Mouse (Mus musculus) midbrain, embryonic 12.5 days (tissue): ENCODE measurements around the gene Hoxb6. TPM values are rescaled to one million over a fixed set of nuclear protein-coding genes. Genes with fewer than 3 reads are reported as not detected.

ENCODE experiments used
- ATAC-seq: fragments of 200-750 bp; cut with Nextera tagmentation; 2 replicates; pipeline ENCODE4 v1.8.0; 2017; ENCODE audit warnings: low read depth, moderate TSS enrichment, moderate library complexity; ENCODE audit not compliant: low FRiP score
- H3K27ac ChIP-seq: fragments of 300-500 bp; sonication (generic); replicated peaks from 2 replicates; pipeline ENCODE4 v1.5.1; 2016; ENCODE audit warnings: mild to moderate bottlenecking
- H3K27me3 ChIP-seq: fragments of 300-500 bp; sonication (generic); 2 replicates; pipeline ENCODE4 v1.6.1; 2016; ENCODE audit warnings: mild to moderate bottlenecking
- H3K36me3 ChIP-seq: fragments of 300-500 bp; sonication (generic); 2 replicates; pipeline ENCODE4 v1.6.1; 2016
- H3K4me1 ChIP-seq: fragments of 300-500 bp; sonication (generic); 2 replicates; pipeline ENCODE4 v1.6.1; 2016
- H3K4me2 ChIP-seq: fragments of 300-500 bp; sonication (generic); replicated peaks from 2 replicates; pipeline ENCODE4 v1.6.1; 2016; ENCODE audit warnings: mild to moderate bottlenecking, moderate library complexity
- H3K4me3 ChIP-seq: fragments of 300-500 bp; sonication (generic); 2 replicates; pipeline ENCODE4 v1.5.1; 2016; ENCODE audit warnings: mild to moderate bottlenecking
- H3K9ac ChIP-seq: fragments of 300-500 bp; sonication (generic); replicated peaks from 2 replicates; pipeline ENCODE4 v1.6.1; 2016; ENCODE audit warnings: mild to moderate bottlenecking, moderate library complexity
- H3K9me3 ChIP-seq: fragments of 300-500 bp; sonication (generic); 2 replicates; pipeline ENCODE4 v1.6.1; 2016; ENCODE audit warnings: mild to moderate bottlenecking
- WGBS: fragments of 180-500 bp; shearing (Covaris S2); methylation state at CpG from one replicate; pipeline ENCODE4 v1.1.7; 2016; 5-methylcytosine and 5-hydroxymethylcytosine counted together
- polyA plus RNA-seq: library from polyadenylated mRNA; unstranded; fragments of >200 nt; fragmentation: Nextera tagmentation; extraction: Ambion mirVana; gene quantifications from 2 replicates; pipeline ENCODE4 v1.2.1, GENCODE M21; 2016

Hoxb6 gene
- polyA plus RNA-seq, 1 experiment from 2014 or later: not detected

DNA sequence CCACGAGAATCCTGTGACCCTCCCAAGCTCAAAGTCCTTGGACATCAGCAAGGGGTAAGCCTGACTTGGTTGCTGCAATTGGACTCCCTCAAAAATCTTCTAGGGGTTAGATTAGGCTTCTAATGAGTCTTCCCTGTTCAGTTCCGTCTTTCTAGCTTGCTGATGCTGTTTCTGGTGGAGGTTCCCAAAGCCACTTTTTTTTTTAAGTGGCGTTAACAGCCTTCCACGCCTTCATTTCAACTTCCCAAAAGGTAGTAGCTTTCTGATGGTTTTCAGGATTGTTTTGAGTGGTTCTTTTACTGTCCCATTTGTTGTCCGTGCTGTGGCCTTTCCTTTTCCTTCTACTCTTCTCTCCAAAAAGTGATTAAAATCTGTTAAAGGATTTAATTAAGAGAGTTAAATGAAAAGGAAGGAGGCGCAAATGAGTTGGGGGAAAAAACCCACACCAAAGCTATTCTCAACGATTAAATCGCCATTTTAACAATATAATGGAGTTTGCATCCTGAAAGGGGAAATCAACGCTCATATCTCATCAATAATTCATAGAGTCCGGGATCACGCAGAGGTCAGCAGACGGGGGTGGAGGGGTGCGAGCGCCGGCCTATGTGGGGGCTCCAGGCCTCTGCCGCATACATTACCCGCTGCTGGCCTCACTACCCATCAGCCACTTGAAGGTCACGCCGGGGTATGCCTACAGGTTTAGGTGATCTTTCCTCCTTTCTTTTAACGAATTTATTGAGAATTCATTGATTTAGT, 18.1 kb downstream of the Hoxb6 start:
- Histone ChIP-seq H3K4me3 (no peak overlapping the region), H3K27me3 (peaks cover 100% of the 10 kb centered on the region), H3K36me3 (no peaks in the 10 kb centered on the region), H3K9me3 (no peaks in the 10 kb centered on the region), H3K4me2 (no peak overlapping the region), H3K27ac (no peak overlapping the region), H3K9ac (no peak overlapping the region), H3K4me1 (peaks cover 3% of the 10 kb centered on the region; the same call in 1 of the 2 replicates)
- no peak for ATAC-seq
- WGBS: 3% methylated on average over 20 of the region's 20 CpGs

GRCm38 (mm10) chr11:96311097-96311496, 18.8 kb downstream of the Hoxb6 start:
- no peak for ATAC-seq
- Histone ChIP-seq H3K27ac (no peak overlapping the region), H3K9ac (no peak overlapping the region), H3K27me3 (peaks cover 100% of the 10 kb centered on the region), H3K4me3 (no peak overlapping the region), H3K4me2 (no peak overlapping the region), H3K9me3 (no peaks in the 10 kb centered on the region), H3K36me3 (no peaks in the 10 kb centered on the region), H3K4me1 (peaks cover 3% of the 10 kb centered on the region; the same call in 1 of the 2 replicates)
- WGBS: 4% methylated on average over 6 of the region's 6 CpGs

- H3K27ac ChIP-seq: no peak overlapping the region
- H3K4me2 ChIP-seq: no peak overlapping the region
- no peak overlapping the region for H3K4me3 ChIP-seq
- ATAC-seq: no peak
- WGBS: 2% methylated on average over 31 of the region's 31 CpGs
- H3K9me3 ChIP-seq: no peaks in the 10 kb centered on the region
- H3K4me1 ChIP-seq: peaks cover 3% of the 10 kb centered on the region; the same call in 1 of the 2 replicates
- H3K9ac ChIP-seq: no peak overlapping the region
- H3K27me3 ChIP-seq: peaks cover 100% of the 10 kb centered on the region
- no peaks in the 10 kb centered on the region for H3K36me3 ChIP-seq
These were observed 19.5 kb downstream of the Hoxb6 start for GRCm38 (mm10) chr11:96311520-96312417.

- H3K4me3 ChIP-seq: no peak overlapping the region
- no peak overlapping the region for H3K4me2 ChIP-seq
- no peak overlapping the region for H3K27ac ChIP-seq
- 19% methylated on average over 2 of the region's 2 CpGs for WGBS
- H3K27me3 ChIP-seq: peaks cover 100% of the 10 kb centered on the region
- no peaks in the 10 kb centered on the region for H3K9me3 ChIP-seq
- H3K36me3 ChIP-seq: no peaks in the 10 kb centered on the region
- H3K4me1 ChIP-seq: peaks cover 3% of the 10 kb centered on the region; the same call in 1 of the 2 replicates
- H3K9ac ChIP-seq: no peak overlapping the region
- ATAC-seq: no peak
These were observed 20.9 kb downstream of the Hoxb6 start for GRCm38 (mm10) chr11:96313134-96313533.

- Histone ChIP-seq H3K4me3 (no peak overlapping the region), H3K9ac (no peak overlapping the region), H3K27ac (no peak overlapping the region), H3K27me3 (peaks cover 100% of the 10 kb centered on the region), H3K4me1 (peaks cover 9% of the 10 kb centered on the region), H3K4me2 (no peak overlapping the region), H3K36me3 (no peaks in the 10 kb centered on the region), H3K9me3 (no peaks in the 10 kb centered on the region)
- WGBS: 3% methylated on average over 12 of the region's 12 CpGs
- ATAC-seq: no peak
These were observed 21.6 kb downstream of the Hoxb6 start for GRCm38 (mm10) chr11:96313806-96314428.

- Histone ChIP-seq H3K4me2 (no peak overlapping the region), H3K27ac (no peak overlapping the region), H3K4me3 (no peak overlapping the region), H3K9ac (no peak overlapping the region), H3K27me3 (peaks cover 100% of the 10 kb centered on the region), H3K36me3 (no peaks in the 10 kb centered on the region), H3K4me1 (peaks cover 12% of the 10 kb centered on the region), H3K9me3 (no peaks in the 10 kb centered on the region)
- under 1% methylated on average over 34 of the region's 34 CpGs for WGBS
- ATAC-seq: no peak
These were observed 22.5 kb downstream of the Hoxb6 start for GRCm38 (mm10) chr11:96314671-96315343.

- H3K4me3 ChIP-seq: no peak overlapping the region
- WGBS: 3% methylated on average over 5 of the region's 5 CpGs
- H3K36me3 ChIP-seq: no peaks in the 10 kb centered on the region
- peaks cover 100% of the 10 kb centered on the region for H3K27me3 ChIP-seq
- ATAC-seq: no peak
- H3K9ac ChIP-seq: no peak overlapping the region
- no peak overlapping the region for H3K4me2 ChIP-seq
- H3K27ac ChIP-seq: no peak overlapping the region
- H3K9me3 ChIP-seq: no peaks in the 10 kb centered on the region
- peaks cover 12% of the 10 kb centered on the region for H3K4me1 ChIP-seq
These were observed 23.0 kb downstream of the Hoxb6 start for GRCm38 (mm10) chr11:96315344-96315681.

DNA sequence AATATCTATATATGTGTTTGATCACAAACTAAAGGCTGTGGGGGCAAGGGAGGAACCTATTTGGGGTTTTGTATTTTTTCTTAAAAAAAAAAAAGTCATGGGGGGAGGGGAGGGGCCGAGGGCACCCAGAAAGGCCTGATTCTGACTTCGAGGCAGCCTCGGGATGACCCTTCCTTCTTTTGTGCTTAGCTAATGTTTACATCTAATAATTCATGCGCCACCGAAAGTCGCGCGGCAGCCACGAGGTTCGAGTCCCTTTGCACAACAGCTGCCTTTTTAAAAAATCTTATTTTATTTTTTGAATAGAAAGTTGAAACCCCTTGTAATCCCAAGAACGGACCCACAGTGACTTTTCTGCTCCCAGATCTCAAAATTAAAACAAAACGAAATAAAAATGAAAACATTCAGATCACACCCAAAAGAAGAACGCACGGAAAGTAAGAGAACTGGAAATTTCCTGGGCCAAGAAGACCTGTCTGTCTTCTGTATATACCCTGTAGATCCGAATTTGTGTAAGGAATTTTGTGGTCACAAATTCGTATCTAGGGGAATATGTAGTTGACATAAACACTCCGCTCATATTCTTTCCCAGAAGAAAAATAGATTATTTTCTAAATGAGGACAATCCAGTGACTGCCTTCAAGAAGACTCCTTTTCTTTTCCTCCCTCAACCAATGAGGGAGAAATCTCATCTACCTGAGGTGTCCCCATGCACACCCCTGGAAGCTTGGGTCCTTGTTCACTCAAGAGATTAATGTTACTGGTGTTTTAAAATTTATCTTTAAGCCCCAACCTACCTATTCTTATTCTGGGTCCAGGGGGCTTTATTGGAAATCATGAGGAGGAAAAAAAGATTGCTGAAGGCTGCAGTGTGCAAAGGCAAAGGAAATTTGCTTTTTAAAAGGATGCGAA, 24.7 kb downstream of the Hoxb6 start:
- no peak overlapping the region for H3K9ac ChIP-seq
- no peak overlapping the region for H3K4me3 ChIP-seq
- H3K27me3 ChIP-seq: peaks cover 100% of the 10 kb centered on the region
- H3K4me1 ChIP-seq: peaks cover 12% of the 10 kb centered on the region
- H3K4me2 ChIP-seq: no peak overlapping the region
- no peaks in the 10 kb centered on the region for H3K36me3 ChIP-seq
- no peak for ATAC-seq
- WGBS: 7% methylated on average over 18 of the region's 18 CpGs
- no peaks in the 10 kb centered on the region for H3K9me3 ChIP-seq
- H3K27ac ChIP-seq: no peak overlapping the region

- H3K27ac ChIP-seq: no peak within 1 kb of the TSS
These were observed 25.5 kb downstream of the Hoxb6 start, which contains the start of gene Hoxb4 for GRCm38 (mm10) chr11:96317608-96318367. Gene Hoxb4, plus strand, starts transcription at chr11:96318267.

DNA sequence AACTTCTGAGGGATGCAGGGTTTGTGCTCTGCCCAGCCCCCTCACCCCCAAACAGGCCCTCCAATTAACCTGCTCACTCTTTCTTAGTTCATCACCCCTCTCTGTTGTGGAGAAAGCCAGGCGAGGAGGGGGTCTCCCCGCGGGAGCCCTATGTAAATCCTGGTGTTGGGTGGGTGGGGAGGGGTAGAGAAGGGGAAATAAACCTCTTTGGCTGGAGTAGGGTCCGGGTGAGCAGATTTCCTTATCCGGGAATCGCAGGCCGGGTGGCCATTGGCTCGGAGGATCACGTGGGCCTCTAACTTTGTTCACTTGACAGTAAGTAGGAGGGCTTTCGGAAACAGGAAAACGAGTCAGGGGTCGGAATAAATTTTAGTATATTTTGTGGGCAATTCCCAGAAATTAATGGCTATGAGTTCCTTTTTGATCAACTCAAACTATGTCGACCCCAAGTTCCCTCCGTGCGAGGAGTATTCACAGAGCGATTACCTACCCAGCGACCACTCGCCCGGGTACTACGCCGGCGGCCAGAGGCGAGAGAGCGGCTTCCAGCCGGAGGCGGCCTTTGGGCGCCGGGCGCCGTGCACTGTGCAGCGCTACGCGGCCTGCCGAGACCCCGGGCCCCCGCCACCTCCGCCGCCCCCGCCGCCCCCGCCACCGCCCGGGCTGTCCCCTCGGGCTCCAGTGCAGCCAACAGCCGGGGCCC, 26.2 kb downstream of the Hoxb6 start:
- H3K27ac ChIP-seq: no peak overlapping the region
- ATAC-seq: no peak
- peak overlapping the region; percentile 35 for H3K4me3 ChIP-seq
- H3K27me3 ChIP-seq: peaks cover 100% of the 10 kb centered on the region
- H3K36me3 ChIP-seq: no peaks in the 10 kb centered on the region
- no peaks in the 10 kb centered on the region for H3K9me3 ChIP-seq
- peaks cover 9% of the 10 kb centered on the region for H3K4me1 ChIP-seq
- under 1% methylated on average over 34 of the region's 45 CpGs for WGBS
- 0 out of 2 replicates have a peak overlapping the region, but pooled peaks have one; percentile 15 for H3K9ac ChIP-seq
- peak overlapping the region; percentile 52 for H3K4me2 ChIP-seq

More at GRCm38 (mm10) chr11:96317608-96318367, 25.5 kb downstream of the Hoxb6 start, which contains the start of gene Hoxb4:
- peaks cover 9% of the 10 kb centered on the region for H3K4me1 ChIP-seq
- H3K36me3 ChIP-seq: no peaks in the 10 kb centered on the region
- H3K27me3 ChIP-seq: peaks cover 100% of the 10 kb centered on the region
- no peaks in the 10 kb centered on the region for H3K9me3 ChIP-seq
- H3K9ac ChIP-seq: 0 out of 2 replicates have a peak within 1 kb of the TSS, but pooled peaks have one; percentile 15
- no peak for ATAC-seq
- H3K4me2 ChIP-seq: peak within 1 kb of the TSS; percentile 52
- H3K4me3 ChIP-seq: peak within 1 kb of the TSS; percentile 35
- WGBS: 2% methylated on average over 28 of the region's 28 CpGs
